Mouse (Mus musculus): Measurements from ENCODE around the gene Smg9.

Gene Smg9

GRCm38 (mm10) chr7:24399256-24400081 is at the start of gene Smg9:
Smg9 (plus strand) TSS chr7:24399619.
- DNase-seq: peak; percentile 94

DNA sequence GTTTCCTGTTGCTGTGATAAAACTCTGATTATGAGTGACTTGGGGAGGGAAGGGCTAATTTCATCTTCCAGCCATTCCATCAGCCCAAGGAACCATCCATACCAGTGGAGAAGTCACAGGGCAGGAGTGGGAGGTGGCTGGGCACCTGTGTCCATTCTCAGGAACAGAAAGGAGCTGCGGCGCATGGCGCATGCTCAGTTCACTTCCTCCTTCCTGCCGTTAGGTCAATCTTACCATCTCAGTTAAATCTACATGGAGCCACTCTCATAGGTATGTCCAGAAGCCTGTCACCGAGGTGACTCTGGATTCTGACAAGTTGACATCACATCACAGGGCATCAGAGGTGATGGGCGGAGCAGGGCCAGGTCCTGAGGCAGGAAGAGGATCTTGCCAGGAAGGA is 43.8 kb upstream of the Smg9 start:
- DNase-seq: no peak

GRCm38 (mm10) chr7:24356081-24356480 is 43.3 kb upstream of the Smg9 start:
- no peak for DNase-seq

GRCm38 (mm10) chr7:24357899-24358298 is 41.5 kb upstream of the Smg9 start:
- DNase-seq: no peak

DNA sequence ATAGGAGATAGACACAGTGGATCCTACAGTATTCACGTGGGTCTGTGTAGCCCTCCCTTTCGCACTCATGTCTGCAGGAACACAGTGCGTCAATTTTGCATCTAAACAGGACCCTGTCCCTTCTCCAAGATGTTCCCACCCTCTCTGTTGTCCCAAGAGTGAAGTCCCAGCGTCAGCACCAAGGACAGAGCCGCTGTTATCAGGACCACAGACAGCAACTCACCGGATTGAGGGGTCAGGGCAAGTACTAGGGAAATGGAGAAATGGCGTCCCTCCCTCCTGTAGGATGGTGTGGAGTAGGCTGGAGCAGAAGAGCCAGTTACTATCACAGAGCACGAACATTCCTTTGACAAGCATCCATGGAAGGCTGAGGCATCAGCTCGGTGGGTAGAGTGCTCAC is 40.1 kb upstream of the Smg9 start:
- no peak for DNase-seq

- DNase-seq: no peak
Observed at GRCm38 (mm10) chr7:24361001-24361400, 38.4 kb upstream of the Smg9 start.

DNA sequence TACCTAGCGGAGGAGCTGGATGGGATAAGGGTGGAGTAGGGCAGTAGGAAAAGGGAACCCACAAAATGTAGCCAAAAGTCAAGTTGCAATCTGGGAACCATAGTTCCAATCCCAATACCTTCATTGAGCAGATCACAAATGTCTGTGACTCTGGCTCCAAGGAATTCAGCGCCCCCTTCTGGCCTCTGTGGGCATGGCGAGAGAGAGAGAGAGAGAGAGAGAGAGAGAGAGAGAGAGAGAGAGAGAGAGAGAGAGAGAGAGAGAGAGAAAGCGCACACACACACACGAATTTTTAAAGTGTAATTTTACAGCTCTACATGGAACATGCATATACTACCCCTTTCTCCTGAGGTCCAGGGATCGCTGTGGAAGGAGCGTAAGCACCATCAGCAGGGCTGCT is 36.2 kb upstream of the Smg9 start:
- peak; percentile 29 for DNase-seq

DNA sequence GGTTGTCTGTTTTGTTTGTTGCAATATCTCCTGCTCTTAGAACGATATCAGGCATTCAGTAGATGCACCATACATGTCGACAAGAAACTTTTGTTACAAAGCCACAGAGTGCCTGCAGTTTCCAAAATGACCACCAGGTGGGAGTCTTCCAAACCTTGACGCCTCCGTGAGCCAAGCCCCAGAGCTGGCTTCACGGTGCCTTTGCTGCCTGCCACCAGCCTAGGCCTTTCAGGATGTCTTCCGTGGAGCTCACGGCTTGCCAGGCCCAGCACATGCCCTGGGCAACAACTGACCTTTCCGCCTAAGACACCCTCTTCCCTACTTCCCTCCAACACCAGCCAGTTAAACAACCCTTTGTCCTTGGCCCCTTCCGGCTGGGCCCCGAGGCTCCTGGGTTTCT is 34.6 kb upstream of the Smg9 start:
- peak; percentile 86 for DNase-seq

GRCm38 (mm10) chr7:24365258-24366014 is 34.0 kb upstream of the Smg9 start:
- DNase-seq: no peak

GRCm38 (mm10) chr7:24366716-24367632 is 32.4 kb upstream of the Smg9 start:
- DNase-seq: no peak

DNA sequence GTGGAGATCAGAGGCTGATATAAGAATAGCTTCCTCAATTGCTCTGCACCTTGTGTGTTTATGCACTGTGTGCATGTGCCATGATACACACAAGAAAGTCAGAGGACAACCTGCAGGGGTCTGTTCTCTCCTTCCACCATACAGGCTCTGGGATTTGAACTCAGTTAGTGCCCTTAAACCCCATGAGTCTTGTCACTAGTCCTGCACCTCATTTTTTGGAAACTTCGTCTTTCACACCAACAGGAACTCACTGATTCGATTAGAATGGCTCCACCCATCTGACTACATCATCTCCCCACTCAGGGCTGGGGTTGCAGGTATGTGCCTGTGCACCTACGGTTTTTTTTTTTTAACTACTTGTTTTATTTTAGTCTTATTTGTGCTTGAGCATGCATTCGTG is 31.2 kb upstream of the Smg9 start:
- no peak for DNase-seq

DNA sequence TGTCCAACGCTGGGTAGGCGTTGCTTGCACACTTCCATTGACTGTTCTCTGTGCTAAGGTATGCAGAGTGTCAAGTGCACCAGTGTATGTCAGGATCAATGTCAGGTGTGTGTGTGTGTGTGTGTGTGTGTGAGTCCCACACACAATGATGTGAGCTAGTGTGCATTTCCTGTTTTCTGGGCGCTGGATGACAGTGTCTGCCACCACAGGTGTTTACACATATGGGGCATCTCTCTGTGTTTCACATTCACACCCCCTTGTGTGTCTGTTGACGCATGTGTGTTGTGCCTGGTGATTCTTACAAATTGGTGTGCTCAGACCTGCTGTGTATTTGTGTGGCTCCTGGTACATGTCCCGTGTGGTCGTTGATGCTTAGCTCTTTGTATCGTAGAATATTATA is 30.5 kb upstream of the Smg9 start:
- no peak for DNase-seq

GRCm38 (mm10) chr7:24369731-24370541 is 29.5 kb upstream of the Smg9 start, which contains the start of gene Kcnn4:
Kcnn4 (plus strand) TSS chr7:24370263.
- no peak for DNase-seq

DNA sequence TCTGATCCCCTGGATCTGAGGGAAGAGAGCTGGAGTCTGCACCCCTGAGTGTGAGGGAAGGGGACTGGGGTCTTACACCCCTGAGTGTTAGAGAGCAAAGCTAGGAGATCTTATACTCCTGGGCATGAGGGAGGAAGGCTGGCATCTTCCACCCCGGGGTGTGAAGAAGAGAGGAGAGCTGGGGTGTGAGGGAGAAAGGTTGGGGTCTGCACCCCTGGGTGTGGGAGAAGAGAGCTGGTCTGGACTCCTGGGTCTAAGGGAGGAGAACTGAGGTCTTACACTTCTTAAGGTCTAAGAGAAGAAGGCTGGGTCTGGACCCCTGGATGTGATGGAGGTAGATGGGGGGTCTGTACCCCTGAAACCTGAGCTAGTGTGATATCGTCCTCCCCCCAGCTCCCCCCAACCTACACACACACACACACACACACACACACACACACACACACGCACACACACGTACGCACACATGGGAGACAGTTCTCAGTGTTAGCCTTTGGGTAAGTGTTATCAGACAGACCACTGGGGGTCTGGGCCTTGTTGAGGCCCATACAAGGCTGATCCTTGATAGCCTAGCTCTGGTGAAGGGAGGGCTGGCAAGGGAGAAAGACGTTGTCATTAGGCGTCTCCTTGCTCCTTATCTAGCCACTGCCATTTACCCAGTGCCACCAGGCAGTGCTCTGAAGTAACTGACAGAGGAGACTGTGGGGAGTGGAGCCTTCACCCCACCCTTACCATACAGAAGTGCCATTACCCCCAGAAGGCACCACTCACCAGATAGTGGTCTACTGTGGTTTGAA is 28.2 kb upstream of the Smg9 start:
- no peak for DNase-seq

GRCm38 (mm10) chr7:24371809-24372145 is 27.6 kb upstream of the Smg9 start:
- no peak for DNase-seq

- DNase-seq: no peak
Observed at GRCm38 (mm10) chr7:24372300-24372699, 27.1 kb upstream of the Smg9 start.

- DNase-seq: no peak
Observed at GRCm38 (mm10) chr7:24372786-24373185, 26.6 kb upstream of the Smg9 start.

DNA sequence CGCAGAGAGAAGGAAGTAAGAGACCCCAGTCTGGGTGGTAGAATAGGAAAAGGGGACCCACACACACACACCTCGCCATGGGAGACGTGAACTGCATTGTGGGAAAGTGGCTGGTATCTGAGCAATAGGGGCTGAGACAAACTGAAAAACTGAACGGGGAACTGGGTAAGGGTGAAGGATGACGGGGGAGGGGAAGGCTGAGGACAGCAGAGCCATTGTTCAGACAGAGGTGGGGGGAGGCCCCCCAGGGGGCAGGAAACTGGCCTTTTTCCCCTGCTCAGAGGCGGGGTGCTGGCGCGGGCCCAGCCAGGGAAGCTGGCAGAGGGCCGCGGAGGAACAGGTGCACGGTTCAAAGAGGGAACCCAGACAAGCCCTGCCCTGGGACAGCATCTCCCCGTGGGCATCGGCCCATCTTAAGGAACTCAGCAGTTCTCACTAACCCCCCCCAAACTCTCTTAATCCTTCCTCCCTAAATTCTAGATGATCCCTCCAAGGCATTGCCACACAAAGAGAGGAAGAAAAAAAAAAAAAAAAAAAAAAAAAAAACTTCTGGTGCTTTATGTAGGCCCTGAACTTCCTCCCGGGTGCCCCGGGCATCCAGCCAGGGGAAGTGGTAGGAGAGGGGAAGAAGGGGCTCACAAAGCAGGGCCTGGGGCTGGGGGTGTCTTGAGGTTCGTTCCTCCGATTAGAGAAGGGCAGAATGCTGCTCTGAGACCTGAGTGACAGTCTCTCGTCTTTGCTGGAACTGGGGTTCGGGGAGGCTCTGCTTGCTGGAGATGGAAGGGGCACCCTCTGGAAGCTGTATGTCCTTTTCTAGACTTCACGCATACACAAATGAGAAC is 25.7 kb upstream of the Smg9 start:
- peak; percentile 27 for DNase-seq

GRCm38 (mm10) chr7:24376456-24376855 is 23.0 kb upstream of the Smg9 start:
- DNase-seq: no peak

- DNase-seq: no peak
Observed at GRCm38 (mm10) chr7:24377091-24377865, 22.1 kb upstream of the Smg9 start.

Data from kidney, adult 18-20 months (tissue).